Mouse (Mus musculus): Measurements from ENCODE around the gene Dab2ip.

DNA sequence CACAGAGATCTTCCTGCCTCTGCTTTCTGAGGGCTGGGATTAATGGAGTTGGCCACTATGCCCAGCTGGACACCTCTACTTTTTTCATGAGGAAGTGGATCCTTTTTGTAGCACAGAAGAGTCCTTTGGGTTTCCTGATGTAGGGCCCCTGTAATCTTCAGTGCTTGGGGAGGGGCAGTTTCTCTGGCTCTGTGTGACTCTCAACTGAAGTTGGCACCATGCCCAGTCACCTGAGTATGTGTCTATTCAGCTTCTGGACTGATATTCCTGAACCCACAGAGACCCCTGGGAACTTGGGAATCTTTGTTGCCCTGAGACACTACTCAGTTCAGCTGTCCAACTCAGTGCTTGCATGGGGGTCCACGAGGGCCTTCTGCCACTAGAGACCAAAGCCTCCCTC, 37.0 kb downstream of the Dab2ip start:
- no peak for TF ChIP-seq CTCF (IDR thresholded peaks at IDR 0.05; ENCODE audit: low read depth, low read length)
- TF ChIP-seq TAL1 (conservative IDR thresholded peaks at IDR 0.05; ENCODE audit: low read depth, low read length): no peak
- TF ChIP-seq GATA1 (IDR thresholded peaks at IDR 0.05; ENCODE audit: borderline replicate concordance, low read length): no peak

Data from G1E (cell line).